Mouse (Mus musculus): ENCODE data around the gene Map4k2. TPM values are rescaled to one million over a fixed set of nuclear protein-coding genes. Genes with fewer than 3 reads are reported as not detected.

The Map4k2 gene
- polyA plus RNA-seq, 1 experiment from 2014 or later, result 5.2 TPM

- peak overlapping the region; percentile 24; the same call in 1 of the 2 replicates for H3K27ac ChIP-seq (replicated peaks)
- DNase-seq (ENCODE audit: low spot score) (peak; percentile 16), ATAC-seq (ENCODE audit: low FRiP score, low TSS enrichment) (no peak)
Observed at GRCm38 (mm10) chr19:6349215-6349983, 8.5 kb downstream of the Map4k2 start.

DNA sequence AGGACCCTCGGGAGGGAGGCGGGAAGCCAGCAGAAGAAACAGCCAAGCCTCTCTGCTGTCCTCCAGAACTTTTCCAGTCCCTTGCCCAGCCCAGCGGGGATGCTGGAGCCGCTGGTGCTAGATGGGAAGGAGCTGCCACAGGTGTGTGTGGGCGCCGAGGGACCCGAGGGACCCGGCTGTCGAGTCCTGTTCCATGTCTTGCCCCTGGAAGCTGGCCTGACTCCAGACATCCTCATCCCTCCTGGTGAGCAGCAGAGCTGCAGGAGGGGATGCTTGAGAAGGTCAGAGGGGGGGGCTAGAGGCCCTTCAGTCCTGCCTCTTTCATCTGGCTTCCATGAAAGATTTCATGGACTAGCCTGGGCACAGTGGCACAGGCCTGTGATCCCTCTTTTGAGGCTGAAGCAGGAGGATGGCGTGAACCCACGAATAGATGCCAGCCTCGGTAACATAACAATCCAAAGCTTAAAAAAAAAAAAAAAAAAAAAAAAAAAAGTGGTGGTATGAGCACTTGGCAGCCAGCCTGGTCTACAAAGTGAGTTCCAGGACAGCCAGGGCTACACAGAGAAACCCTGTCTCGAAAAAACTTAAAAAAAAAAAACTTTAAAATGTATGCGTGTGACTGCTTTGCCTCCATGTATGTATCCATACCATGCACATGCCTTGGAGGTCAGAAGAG lies 10.6 kb downstream of the Map4k2 start:
- H3K4me3 ChIP-seq (ENCODE audit: low read depth, low read length), result no peak overlapping the region
- DNase-seq (ENCODE audit: low spot score), result peak; percentile 15
- H3K9ac ChIP-seq (ENCODE audit: low read length), result no peak overlapping the region
- H3K4me1 ChIP-seq (replicated peaks; ENCODE audit: control insufficient read depth, insufficient read depth), result no peaks in the 10 kb centered on the region
- H3K9me3 ChIP-seq (ENCODE audit: control insufficient read depth, low read length), result no peaks in the 10 kb centered on the region
- no peak for ATAC-seq (ENCODE audit: low FRiP score, low TSS enrichment)
- no peak overlapping the region for H3K27ac ChIP-seq (replicated peaks)
- H3K4me2 ChIP-seq (replicated peaks; ENCODE audit: low read depth), result no peak overlapping the region
- H3K36me3 ChIP-seq (ENCODE audit: control insufficient read depth, insufficient read depth, low read length), result 0 out of 2 replicates have a peak, but pooled peaks cover 5% of the 10 kb centered on the region
- WGBS, result 53% methylated on average over 14 of the region's 14 CpGs
- no peaks in the 10 kb centered on the region for H3K27me3 ChIP-seq (ENCODE audit: control insufficient read depth, insufficient read depth, low read length)
- no peak for TF ChIP-seq EP300 (optimal IDR thresholded peaks at IDR 0.05)
- no peak for TF ChIP-seq CTCF (IDR thresholded peaks at IDR 0.05; ENCODE audit: low read depth)

More at GRCm38 (mm10) chr19:6349215-6349983, 8.5 kb downstream of the Map4k2 start:
- 36% methylated on average over 14 of the region's 14 CpGs for WGBS
- H3K9me3 ChIP-seq (ENCODE audit: control insufficient read depth, low read length), result no peaks in the 10 kb centered on the region
- no peak overlapping the region; the same call in 1 of the 2 replicates for H3K9ac ChIP-seq (ENCODE audit: low read length)
- H3K27me3 ChIP-seq (ENCODE audit: control insufficient read depth, insufficient read depth, low read length), result no peaks in the 10 kb centered on the region
- TF ChIP-seq EP300 (optimal IDR thresholded peaks at IDR 0.05), result no peak
- no peak for TF ChIP-seq CTCF (IDR thresholded peaks at IDR 0.05; ENCODE audit: low read depth)
- no peak overlapping the region for H3K4me3 ChIP-seq (ENCODE audit: low read depth, low read length)
- H3K4me1 ChIP-seq (replicated peaks; ENCODE audit: control insufficient read depth, insufficient read depth), result no peaks in the 10 kb centered on the region
- peaks cover 11% of the 10 kb centered on the region; the same call in 1 of the 2 replicates for H3K36me3 ChIP-seq (ENCODE audit: control insufficient read depth, insufficient read depth, low read length)
- no peak overlapping the region for H3K4me2 ChIP-seq (replicated peaks; ENCODE audit: low read depth)

DNA sequence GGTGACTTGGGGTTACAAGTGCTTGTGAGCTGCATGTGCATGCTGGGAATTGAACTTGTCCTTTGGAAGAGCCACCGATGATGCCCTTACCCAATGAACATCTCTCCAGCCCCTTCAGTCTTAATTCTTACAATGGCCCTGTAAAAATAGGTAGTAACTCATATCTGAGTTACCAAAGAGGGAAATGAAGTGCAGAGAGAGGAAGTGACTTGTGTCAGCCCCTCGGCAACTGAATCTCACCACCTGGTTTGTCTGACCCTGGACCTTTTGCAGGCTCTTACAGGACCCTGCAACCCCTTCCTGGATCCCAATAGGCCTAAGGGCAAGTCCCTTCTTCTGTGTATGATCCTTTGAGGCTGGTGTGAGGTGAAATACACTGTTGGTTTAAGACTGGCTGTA lies 11.2 kb downstream of the Map4k2 start:
- ATAC-seq (ENCODE audit: low FRiP score, low TSS enrichment) (no peak), DNase-seq (ENCODE audit: low spot score) (no peak)
- Histone ChIP-seq H3K27ac (replicated peaks) (no peak overlapping the region), H3K4me1 (replicated peaks; ENCODE audit: control insufficient read depth, insufficient read depth) (no peaks in the 10 kb centered on the region), H3K9ac (ENCODE audit: low read length) (no peak overlapping the region), H3K27me3 (ENCODE audit: control insufficient read depth, insufficient read depth, low read length) (no peaks in the 10 kb centered on the region), H3K36me3 (ENCODE audit: control insufficient read depth, insufficient read depth, low read length) (0 out of 2 replicates have a peak, but pooled peaks cover 3% of the 10 kb centered on the region), H3K4me3 (ENCODE audit: low read depth, low read length) (no peak overlapping the region), H3K4me2 (replicated peaks; ENCODE audit: low read depth) (no peak overlapping the region), H3K9me3 (ENCODE audit: control insufficient read depth, low read length) (no peaks in the 10 kb centered on the region)
- TF ChIP-seq EP300 (optimal IDR thresholded peaks at IDR 0.05) (no peak), CTCF (IDR thresholded peaks at IDR 0.05; ENCODE audit: low read depth) (no peak)
- WGBS, result 88% methylated on average over 2 of the region's 2 CpGs

GRCm38 (mm10) chr19:6354030-6354429 lies 13.1 kb downstream of the Map4k2 start:
- 87% methylated on average over 7 of the region's 7 CpGs for WGBS
- no peak for DNase-seq (ENCODE audit: low spot score)
- Histone ChIP-seq H3K4me2 (replicated peaks; ENCODE audit: low read depth) (no peak overlapping the region), H3K4me3 (ENCODE audit: low read depth, low read length) (no peak overlapping the region), H3K27me3 (ENCODE audit: control insufficient read depth, insufficient read depth, low read length) (no peaks in the 10 kb centered on the region), H3K36me3 (ENCODE audit: control insufficient read depth, insufficient read depth, low read length) (0 out of 2 replicates have a peak, but pooled peaks cover 2% of the 10 kb centered on the region), H3K27ac (replicated peaks) (no peak overlapping the region), H3K9me3 (ENCODE audit: control insufficient read depth, low read length) (no peaks in the 10 kb centered on the region), H3K9ac (ENCODE audit: low read length) (no peak overlapping the region), H3K4me1 (replicated peaks; ENCODE audit: control insufficient read depth, insufficient read depth) (no peaks in the 10 kb centered on the region)
- TF ChIP-seq EP300 (optimal IDR thresholded peaks at IDR 0.05) (no peak), CTCF (IDR thresholded peaks at IDR 0.05; ENCODE audit: low read depth) (no peak)
- ATAC-seq (ENCODE audit: low FRiP score, low TSS enrichment), result no peak

DNA sequence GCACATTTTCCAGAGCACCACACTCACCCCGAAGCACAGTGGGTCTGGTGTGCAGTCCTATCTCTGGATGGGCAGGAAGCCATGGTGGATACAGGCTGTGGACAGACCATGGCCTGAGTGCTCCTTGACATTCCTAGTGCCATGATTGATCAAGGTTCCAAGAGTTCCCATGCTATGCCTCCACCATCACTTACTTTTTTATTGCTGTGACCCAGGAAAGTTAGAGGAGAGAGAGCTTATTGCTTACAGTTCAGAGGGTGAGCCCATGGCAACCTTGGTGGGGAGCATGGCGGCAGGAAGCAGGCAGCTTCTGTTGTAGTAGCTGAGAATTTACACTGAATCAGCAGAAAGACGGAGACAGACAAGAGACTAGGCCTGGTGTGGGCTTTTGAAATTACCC lies 20.4 kb downstream of the Map4k2 start:
- no peak for ATAC-seq (ENCODE audit: low FRiP score, low TSS enrichment)
- Histone ChIP-seq H3K27ac (replicated peaks) (no peak overlapping the region), H3K9me3 (ENCODE audit: control insufficient read depth, low read length) (no peaks in the 10 kb centered on the region), H3K4me3 (ENCODE audit: low read depth, low read length) (no peak overlapping the region), H3K27me3 (ENCODE audit: control insufficient read depth, insufficient read depth, low read length) (no peaks in the 10 kb centered on the region), H3K9ac (ENCODE audit: low read length) (no peak overlapping the region), H3K4me1 (replicated peaks; ENCODE audit: control insufficient read depth, insufficient read depth) (0 out of 2 replicates have a peak, but pooled peaks cover 3% of the 10 kb centered on the region), H3K36me3 (ENCODE audit: control insufficient read depth, insufficient read depth, low read length) (peaks cover 6% of the 10 kb centered on the region; the same call in 1 of the 2 replicates), H3K4me2 (replicated peaks; ENCODE audit: low read depth) (no peak overlapping the region)
- TF ChIP-seq CTCF (IDR thresholded peaks at IDR 0.05; ENCODE audit: low read depth) (no peak), EP300 (optimal IDR thresholded peaks at IDR 0.05) (no peak)
- WGBS, result 98% methylated on average over 3 of the region's 3 CpGs
- no peak for DNase-seq (ENCODE audit: low spot score)

DNA sequence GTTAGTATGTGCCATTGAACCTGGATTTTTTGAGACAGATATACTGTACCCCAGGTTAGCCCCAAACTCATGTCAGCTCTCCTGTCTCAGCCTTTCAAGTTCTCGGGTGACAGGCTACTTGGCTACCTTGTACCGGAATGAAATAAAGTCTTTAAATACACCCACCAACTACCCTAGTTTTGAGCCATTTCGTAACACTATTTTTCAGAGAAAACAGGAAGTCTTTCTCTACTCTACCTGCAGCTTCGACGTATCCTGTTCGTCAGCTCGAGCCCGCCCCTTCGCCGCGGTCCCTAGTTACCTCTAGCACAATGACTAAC lies 22.1 kb downstream of the Map4k2 start:
- ATAC-seq (ENCODE audit: low FRiP score, low TSS enrichment) (no peak; the same call in 1 of the 2 replicates), DNase-seq (ENCODE audit: low spot score) (no peak)
- Histone ChIP-seq H3K36me3 (ENCODE audit: control insufficient read depth, insufficient read depth, low read length) (peaks cover 15% of the 10 kb centered on the region), H3K27ac (replicated peaks) (peak overlapping the region; percentile 61), H3K4me1 (replicated peaks; ENCODE audit: control insufficient read depth, insufficient read depth) (0 out of 2 replicates have a peak, but pooled peaks cover 3% of the 10 kb centered on the region), H3K4me3 (ENCODE audit: low read depth, low read length) (peak overlapping the region; percentile 99), H3K4me2 (replicated peaks; ENCODE audit: low read depth) (peak overlapping the region; percentile 41), H3K9ac (ENCODE audit: low read length) (no peak overlapping the region), H3K9me3 (ENCODE audit: control insufficient read depth, low read length) (no peaks in the 10 kb centered on the region), H3K27me3 (ENCODE audit: control insufficient read depth, insufficient read depth, low read length) (no peaks in the 10 kb centered on the region)
- 1% methylated on average over 11 of the region's 11 CpGs for WGBS
- TF ChIP-seq CTCF (IDR thresholded peaks at IDR 0.05; ENCODE audit: low read depth) (no peak), EP300 (optimal IDR thresholded peaks at IDR 0.05) (no peak)

Measured in stomach, postnatal 0 days (tissue).